Mouse (Mus musculus) left cerebral cortex, postnatal 36 days (tissue): Measurements from ENCODE around the gene Frmpd2. TPM values are rescaled to one million over a fixed set of nuclear protein-coding genes. Genes with fewer than 3 reads are reported as not detected.

Source experiments
- DNase-seq, 2 experiments: peaks; one replicate each; pipeline ENCODE4 v3.0.0; 2021 to 2022; ENCODE audit warnings: low spot score in 2 of 2, mixed read lengths in 1 of 2
- intact Hi-C: fragments of 180-260 bp; cut with DNase I; formaldehyde crosslinking; loops from one replicate; pipeline ENCODE4 v1.15.1; 2025
- total RNA-seq, 2 experiments: library from RNA; stranded (reverse); gene quantifications; 2 replicates each; pipeline ENCODE4 v1.2.3; 2021

The Frmpd2 gene
- total RNA-seq, 2 experiments from 2014 or later = 0.67 to 0.93 TPM

DNA sequence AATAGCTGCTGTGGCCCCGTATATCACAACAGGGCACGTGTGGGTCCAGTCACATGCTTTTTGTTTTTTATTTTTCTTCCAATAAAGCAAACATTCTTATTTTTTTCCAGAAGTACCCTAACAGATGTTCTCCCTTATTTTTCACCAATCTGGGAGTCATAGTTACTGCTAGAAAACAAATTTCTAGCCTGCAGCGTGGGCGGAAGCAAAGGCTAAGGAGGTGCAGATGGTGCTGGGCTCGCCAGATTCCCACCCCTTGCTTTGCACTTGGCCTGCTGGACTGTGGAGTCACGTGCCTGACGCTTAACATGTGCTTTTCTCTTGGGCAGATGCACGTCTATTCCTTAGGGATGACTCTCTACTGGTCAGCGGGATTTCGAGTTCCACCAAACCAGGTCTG is 29.1 kb downstream of the Frmpd2 start:
- intact Hi-C loops = no loop called here
- DNase-seq = peak in 1 of 2 experiments; percentile 29

DNA sequence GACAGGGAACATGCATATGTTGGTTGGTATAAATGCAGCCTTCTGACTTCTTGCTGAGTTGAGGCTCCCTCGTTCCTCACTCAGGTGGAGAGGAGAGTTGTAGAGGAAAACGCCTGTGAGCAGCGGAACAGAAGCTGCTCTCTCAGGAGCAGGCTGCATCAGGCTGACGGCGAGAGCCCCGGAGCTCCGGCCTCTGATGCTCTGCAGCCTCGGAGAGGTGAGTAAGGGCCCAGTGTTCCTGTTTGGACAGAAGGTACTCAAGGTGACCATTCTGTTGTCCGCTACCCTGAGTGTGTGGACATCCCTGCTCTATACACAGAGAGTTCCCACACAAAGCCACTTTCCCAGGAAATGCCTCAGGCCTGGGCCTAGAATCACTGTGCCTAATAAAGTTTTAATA is 31.8 kb downstream of the Frmpd2 start:
- DNase-seq = no peak
- intact Hi-C loops = no loop called here

DNA sequence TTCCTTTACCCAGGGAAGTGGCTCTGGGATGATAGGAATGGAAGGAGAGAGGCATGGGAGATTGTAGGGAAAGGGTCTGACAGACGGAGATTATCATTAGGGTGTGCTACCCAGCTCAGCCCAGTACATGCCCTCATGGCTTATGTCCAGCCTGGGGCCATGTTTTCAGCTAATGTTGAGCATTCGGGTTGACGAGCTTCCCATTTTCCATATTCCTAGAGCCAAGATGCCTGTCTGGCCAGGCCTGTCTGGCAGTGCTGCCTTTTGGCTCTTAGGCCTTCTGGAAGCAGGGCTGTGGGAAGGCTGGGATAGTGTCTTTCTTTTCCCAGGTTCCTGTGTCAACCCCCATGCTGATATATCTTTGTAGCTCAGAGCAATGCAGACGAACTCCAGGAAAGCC is 35.2 kb downstream of the Frmpd2 start:
- intact Hi-C loops = no loop called here
- DNase-seq = no peak

DNA sequence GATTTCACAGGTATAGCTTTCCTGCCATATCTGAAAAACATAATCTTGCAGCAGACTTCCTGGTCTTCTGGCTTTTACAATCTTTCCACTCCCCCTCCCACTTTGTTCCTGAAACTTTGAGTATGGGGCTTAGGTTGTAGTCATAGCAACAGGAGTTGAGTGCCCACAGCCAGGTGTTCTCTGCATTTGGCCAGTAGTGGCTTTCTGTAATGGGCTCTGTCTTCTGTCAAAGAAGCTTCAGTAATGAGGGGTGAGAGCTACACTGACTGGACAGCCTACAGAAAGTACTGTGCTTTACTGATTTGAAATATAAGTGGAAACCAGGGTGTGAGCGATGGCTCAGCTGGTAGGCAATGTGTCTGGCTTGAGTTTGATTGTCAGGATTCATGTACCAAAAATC is 37.2 kb downstream of the Frmpd2 start:
- DNase-seq = no peak
- intact Hi-C loops = no loop called here

DNA sequence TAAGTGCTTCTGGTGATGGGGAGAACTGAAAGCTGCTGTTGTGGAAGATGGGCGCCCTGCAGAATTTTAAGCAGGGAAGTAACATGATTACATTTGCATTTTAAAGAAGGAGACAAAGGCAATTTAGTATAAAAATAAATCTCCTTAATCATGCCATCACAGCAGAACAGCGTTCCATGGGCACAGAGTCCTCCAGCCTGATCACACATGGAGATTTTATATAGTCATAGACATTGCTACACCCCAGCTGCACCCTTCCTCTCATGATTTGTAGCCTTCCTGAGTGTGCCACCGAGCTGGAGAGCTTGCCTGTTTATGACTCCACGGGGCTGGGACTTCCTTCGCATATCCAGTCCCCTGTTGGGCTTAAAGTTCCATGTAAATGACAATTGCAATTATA is 42.4 kb downstream of the Frmpd2 start:
- intact Hi-C loops = no loop called here
- DNase-seq = no peak

DNA sequence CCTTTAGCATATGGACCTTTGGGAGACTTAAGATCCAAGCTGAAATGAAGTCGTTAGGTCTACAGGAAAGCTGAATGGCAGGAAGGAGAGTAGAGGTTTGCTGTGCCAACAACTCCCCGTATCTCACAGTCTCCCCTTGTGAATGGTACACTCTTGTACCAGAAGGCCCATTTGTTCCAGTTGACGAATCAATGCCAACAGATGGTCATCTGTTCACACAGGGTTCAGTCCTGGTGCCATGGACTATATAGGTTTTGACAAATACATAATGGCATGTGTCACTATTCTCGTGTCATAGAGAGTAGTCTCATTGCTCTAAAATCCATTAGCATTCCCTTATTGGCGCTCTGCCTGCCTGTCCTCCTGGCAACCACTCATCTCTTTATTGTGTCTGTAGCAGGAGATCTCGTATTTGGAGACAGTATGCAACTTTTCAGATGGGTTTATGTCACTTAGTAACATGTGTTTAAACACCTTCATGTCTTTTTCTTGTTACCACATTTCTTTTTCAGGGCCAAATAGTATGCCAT is 43.3 kb downstream of the Frmpd2 start:
- DNase-seq = no peak
- intact Hi-C loops = no loop called here

DNA sequence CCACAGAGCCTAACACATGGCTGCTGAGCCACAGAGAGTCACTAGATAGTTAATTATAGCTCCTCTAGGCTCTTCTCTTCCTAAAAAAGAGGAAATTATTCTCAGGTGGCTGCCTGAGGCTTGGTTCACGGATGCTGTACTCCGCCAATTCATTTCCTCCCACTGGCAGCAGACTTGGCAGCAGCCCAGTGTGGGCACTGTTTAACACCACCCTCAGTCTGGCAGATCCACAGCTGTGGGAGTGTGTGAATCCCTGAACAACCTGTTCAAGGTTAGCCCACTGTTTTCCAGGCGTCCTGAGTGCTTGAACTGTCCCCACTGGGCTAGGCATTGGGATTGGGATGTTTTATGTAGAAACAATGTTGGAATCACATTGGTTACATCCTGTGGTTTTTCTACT is 50.0 kb downstream of the Frmpd2 start:
- intact Hi-C loops = loop anchor here (5.0 kb wide), 1 partner anchor 74 kb away; the partner anchor contains the start of gene Mapk8
- peak; percentile 82 to 84 for DNase-seq

DNA sequence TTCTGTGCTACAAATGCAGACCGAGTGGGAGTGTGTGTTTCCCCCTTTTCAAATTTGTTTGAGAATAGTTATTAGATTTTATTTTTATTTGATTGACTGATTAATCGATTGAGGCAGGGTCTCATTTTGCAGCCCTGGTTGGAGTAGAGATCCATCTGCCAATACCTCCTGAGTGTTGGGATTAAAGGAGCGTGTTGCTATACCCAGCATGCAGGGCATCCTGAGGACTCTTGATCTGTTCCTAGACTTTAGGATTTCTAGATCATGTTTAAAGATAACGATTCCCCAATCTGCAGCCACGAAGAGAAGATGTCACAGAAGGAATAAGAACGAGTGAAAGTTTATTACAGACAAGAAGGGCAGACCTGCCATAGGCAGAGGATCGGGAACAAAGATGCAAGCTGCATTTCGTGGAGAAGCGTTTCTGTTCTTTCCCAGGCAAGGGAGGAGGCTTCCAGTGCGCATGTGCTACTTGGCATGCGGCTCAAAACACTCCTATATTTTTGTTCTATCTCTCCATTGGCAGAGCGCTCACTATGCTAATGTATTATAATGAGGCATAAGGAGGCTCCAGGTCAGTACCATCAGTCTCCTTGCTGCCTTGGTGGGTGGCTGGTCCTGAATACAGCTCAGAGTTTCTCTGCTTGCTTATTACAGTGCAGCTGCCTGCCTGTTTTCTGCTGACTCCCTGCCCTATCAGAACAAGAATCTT is 53.9 kb downstream of the Frmpd2 start:
- intact Hi-C loops = no loop called here
- peak; percentile 53 to 62 for DNase-seq

DNA sequence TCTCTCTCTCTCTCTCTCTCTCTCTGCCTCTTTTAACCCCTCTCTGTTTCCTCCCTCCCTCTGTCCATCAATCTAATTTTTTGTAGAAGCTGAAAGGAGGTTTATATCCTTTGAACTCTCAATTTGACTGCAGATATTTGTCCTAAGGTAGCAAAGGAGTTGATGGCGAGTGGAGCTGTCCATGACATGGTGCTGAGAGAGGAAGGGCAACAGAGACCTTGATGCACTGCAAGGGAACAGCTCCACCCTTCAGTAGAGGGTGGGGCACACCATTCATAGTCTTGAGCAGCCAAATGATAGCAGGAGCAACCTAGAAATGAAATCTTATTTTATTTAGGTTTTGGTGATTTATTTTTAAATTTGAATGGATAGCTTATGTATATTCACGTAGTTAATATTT is 55.1 kb downstream of the Frmpd2 start:
- intact Hi-C loops = no loop called here
- no peak for DNase-seq

DNA sequence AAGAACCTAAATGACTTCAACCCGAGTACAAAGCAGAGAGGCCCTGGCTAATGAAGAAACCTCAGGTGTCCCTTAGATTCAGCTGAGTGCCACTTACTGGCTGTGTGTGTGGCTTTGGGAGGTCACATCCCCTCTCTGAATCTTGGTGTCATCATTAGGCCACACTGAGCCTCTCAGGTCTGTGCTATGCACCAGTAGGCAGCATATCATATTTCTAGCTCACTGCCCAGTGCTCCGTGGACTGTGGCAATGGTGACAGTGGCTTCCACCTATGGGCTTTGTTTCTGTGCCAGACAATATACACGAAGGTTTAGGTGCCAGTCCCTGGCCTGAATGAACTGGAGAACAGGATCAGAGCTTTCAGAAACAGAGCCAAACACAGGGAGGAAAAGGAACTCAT is 56.4 kb downstream of the Frmpd2 start:
- intact Hi-C loops = no loop called here
- DNase-seq = no peak

DNA sequence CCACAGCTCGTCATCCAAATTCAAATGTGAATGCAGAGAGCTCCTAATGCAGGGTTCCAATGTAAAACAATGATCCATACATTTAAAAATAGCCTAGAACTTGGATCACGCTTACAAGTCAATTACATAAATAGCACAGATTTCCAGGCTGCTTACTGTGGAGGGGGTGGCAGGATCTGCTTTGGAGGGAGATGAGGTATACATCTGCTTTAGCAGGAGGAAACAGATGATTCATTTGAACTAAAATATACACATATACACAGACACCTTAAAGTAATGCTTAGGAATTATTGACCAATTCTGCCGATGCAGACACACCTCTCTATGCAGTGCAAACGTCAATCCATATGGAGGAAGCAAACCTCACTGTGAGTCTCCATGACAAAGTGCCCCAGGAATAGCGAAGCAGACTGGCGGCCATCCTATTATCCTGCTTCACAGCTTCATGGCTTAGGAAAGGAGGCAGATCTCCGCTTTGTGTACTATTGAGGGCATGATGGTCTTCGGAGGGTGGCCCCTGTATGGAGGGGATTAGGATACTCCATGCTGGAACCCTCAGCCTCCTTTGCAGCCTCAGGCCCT is 59.9 kb downstream of the Frmpd2 start:
- intact Hi-C loops = loop anchor here (10.0 kb wide), 1 partner anchor 147 kb away; no protein-coding TSS in a partner anchor
- DNase-seq = peak; percentile 42 to 58

DNA sequence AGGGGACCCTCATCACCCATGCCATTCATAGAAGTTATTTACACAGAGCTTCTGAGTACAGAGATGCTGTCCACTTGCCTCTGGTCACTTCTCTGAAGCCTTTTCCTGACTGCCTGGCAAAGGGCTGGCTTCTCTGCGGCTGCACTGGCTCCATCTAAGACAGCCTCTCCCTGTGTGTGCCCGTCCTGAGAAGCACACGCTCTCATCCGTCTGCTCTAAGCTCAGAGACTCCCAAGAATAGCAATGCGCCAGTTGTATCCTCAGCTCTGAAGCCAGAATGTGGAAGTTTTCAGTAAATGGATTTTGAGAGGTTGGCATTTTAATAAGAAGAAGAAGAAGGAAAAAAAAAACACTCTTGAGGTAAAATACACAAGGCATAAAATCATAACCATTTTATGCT is 61.3 kb downstream of the Frmpd2 start:
- intact Hi-C loops = loop anchor here (10.0 kb wide), 1 partner anchor 148 kb away; no protein-coding TSS in a partner anchor
- peak; percentile 43 to 47 for DNase-seq

DNA sequence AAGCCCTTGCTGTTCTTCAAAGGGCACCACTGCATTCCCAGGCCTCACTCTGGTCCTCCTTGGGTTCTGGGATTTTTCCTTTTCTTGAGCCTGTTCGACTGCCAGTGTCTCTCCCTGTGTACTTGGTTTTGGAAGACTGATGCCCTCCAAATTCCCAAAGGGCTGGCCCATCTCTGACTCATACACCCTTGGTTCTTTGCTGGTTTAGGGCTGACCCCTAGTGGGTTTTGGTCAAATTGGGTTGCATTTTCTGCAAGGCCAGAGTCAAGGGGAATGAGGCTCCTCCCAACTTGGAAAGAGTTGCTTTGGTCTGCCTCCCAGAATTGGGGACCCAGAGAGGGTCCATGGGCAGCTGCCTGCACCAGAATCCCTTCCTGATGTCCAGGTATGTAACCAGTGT is 62.0 kb downstream of the Frmpd2 start:
- no peak for DNase-seq
- intact Hi-C loops = loop anchor here (10.0 kb wide), 1 partner anchor 149 kb away; no protein-coding TSS in a partner anchor

DNA sequence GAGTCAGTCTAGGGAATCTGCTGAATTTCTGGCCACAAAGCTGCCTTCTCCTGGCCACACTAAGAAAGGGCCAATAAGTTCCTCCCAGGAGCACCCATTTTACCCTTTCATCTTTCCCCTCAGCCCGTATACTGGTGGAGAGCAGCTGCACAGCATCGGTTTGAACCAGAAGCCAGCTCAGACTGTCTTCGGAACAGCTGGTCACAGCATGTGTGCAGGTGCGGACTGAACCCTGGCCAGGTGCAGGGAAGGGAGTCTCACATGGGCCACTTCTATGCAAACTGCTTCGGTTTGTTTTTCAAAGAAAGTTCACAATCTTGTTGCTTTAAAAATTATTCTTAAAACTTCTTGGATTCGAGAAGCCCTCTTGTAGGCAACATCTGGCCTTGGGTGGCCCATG is 63.8 kb downstream of the Frmpd2 start:
- DNase-seq = no peak
- intact Hi-C loops = loop anchor here (10.0 kb wide), 1 partner anchor 151 kb away; no protein-coding TSS in a partner anchor

DNA sequence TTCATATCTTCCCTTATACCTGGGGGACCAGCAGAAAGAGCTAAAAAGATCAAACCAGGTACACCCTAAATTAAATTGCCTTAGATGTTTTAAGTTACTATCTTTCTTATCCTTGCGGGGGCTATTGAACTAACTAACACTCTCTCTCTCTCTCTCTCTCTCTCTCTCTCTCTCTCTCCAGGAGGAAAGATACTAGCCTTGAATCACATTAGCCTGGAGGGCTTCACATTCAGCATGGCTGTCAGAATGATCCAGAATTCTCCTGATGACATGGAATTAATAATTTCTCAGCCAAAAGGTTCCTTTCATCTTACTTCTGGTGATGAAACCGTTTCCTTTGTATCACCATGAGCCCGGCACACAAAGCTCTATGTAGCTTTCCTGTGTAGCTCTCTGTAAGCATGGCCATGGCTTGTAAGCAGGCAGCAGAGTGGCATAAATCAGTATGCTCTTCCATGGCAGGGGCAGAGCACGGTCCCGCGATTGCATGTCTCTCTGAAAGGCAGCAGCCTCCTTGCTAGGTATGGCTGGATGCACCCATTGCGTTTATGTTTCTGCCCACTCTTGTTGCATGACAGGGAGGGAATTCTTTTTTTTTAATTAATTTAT is 68.2 kb downstream of the Frmpd2 start:
- intact Hi-C loops = loop anchor here (10.0 kb wide), 1 partner anchor 155 kb away; no protein-coding TSS in a partner anchor
- DNase-seq = no peak

DNA sequence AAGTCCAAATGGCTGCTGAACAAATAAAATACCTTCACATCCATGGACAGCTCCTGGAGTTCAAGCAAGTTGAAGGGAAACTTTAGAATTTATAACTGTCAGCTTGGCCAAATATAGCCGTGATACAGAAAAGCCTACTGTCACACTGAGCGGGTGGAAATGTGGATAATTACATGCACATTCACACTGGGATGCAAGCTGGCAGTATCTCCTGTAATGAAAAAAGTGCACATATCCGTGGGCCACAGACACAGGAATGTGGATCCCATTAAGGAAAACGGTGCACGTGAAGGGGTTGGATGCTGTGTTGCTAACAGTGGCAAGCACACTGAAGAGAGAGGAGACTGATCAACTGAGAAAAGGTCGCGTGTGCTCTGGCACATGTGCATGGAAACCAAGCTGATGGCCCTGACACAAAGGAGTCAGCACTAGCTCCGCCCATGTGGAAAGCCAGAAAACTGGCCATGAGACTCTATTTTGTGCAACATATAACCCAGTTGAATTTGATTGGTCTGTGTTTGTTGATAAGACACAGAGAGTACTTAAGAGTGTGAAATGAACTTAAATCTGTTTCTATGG is 74.2 kb downstream of the Frmpd2 start:
- intact Hi-C loops = no loop called here
- peak; percentile 28 to 49 for DNase-seq

DNA sequence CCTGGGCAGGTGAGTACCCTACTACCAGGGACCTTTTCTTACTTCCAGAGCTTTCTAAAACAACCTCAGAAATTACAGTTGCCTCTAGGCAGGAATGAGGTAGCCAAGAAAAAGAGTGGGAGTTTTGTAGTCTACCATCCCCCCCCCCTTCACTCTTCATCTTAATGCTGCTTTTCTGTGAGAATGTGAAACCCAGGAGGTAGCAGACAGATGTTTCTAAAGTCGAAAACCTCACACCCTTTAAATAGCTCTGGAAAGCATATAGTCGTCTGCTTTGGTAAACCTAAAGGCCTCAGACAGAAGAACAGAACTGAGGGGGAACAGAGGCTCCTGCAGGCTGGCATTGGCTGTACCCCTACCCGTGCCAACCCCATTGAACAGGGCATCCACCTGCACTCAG is 77.2 kb downstream of the Frmpd2 start:
- intact Hi-C loops = no loop called here
- no peak for DNase-seq

DNA sequence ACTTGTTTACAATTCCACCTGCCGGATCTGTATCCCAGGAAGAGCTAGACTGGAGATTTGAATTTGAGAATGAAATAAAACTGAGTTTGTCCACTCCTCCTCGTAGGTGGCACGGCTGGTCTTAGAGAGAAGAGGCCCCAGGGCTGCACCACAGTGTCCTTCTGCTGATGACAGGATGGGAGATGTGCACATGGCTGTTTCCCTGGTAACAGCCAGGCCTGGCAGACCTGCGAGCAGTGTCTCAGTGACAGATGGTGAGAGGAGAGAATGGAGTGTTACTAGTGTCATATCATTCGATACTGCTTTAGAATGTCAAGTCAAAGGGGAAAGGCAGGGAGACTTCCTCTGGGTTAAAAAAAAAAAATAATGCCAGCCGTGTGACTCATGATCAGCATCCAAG is 78.4 kb downstream of the Frmpd2 start:
- intact Hi-C loops = no loop called here
- DNase-seq = no peak

DNA sequence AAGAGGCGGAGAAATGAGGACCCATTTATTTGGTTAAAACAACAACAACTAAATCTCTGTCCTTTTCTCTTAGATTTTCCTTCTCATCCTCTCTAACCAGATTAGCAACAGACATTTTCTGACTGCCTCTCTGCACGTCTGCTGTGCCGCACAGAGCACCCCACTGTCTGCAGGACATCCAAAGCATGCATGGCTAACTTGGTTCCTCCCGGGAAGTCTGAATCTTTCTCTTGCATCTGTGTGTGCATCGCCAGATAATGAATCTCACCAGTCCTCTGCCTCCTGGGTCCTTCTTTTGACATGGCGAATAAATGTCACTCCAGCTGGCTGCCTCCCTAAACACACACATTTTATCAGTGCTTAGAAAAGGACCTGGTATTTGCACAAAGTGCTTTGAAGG is 99.2 kb downstream of the Frmpd2 start:
- no peak for DNase-seq

DNA sequence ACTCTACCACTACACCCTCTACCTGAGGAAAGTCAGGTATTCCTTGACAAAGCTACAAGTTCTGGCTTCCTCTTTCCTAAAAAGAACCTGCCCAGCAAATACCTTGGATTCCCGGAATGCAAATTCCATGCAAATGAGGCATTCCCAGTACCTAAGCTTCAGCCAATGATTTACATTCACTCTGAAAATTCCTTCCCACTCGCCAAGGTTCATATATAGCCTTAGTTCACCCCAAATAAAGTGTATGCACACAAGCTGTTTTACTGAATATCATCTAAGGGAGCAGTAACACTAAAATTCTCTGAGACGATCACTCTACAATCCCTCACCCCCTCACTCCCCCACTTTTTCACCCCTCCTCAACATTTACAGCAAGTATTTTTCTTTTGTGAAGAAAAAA is 102.1 kb downstream of the Frmpd2 start:
- DNase-seq = no peak
- intact Hi-C loops = no loop called here

More for the DNA sequence above, 99.2 kb downstream of the Frmpd2 start:
- intact Hi-C loops = no loop called here
